Mouse (Mus musculus) forebrain, embryonic 11.5 days (tissue): ENCODE data around the gene Olfr993. TPM values are rescaled to one million over a fixed set of nuclear protein-coding genes. Genes with fewer than 3 reads are reported as not detected.

ENCODE experiments used
- ATAC-seq: fragments of 200-750 bp; cut with Nextera tagmentation; replicated peaks from 2 replicates; pipeline ENCODE4 v1.8.0; 2017; ENCODE audit warnings: moderate TSS enrichment; ENCODE audit not compliant: low FRiP score
- DNase-seq: peaks from one replicate; pipeline ENCODE4 v3.0.0-alpha.2; 2017; ENCODE audit warnings: low spot score
- H3K27ac ChIP-seq: fragments of 300-500 bp; sonication (generic); 2 replicates; pipeline ENCODE4 v1.5.1; 2014; ENCODE audit warnings: low read depth, low read length
- H3K27me3 ChIP-seq: fragments of 300-500 bp; sonication (generic); 2 replicates; pipeline ENCODE4 v1.6.1; 2014; ENCODE audit warnings: mild to moderate bottlenecking, low read length, mixed read lengths; ENCODE audit not compliant: control insufficient read depth, insufficient read depth
- H3K36me3 ChIP-seq: fragments of 300-500 bp; sonication (generic); 2 replicates; pipeline ENCODE4 v1.6.1; 2014; ENCODE audit warnings: mild to moderate bottlenecking, low read length, moderate library complexity, mixed read lengths; ENCODE audit not compliant: control insufficient read depth, insufficient read depth
- H3K4me1 ChIP-seq: fragments of 300-500 bp; sonication (generic); replicated peaks from 2 replicates; pipeline ENCODE4 v1.6.1; 2014; ENCODE audit warnings: low read length, mixed read lengths; ENCODE audit not compliant: control insufficient read depth, insufficient read depth
- H3K4me2 ChIP-seq: fragments of 300-500 bp; sonication (generic); 2 replicates; pipeline ENCODE4 v1.6.1; 2014; ENCODE audit warnings: low read depth, mild to moderate bottlenecking, low read length, moderate library complexity, mixed read lengths; ENCODE audit not compliant: severe bottlenecking
- H3K4me3 ChIP-seq: fragments of 300-500 bp; sonication (generic); 2 replicates; pipeline ENCODE4 v1.5.1; 2014; ENCODE audit warnings: low read depth, low read length
- H3K9ac ChIP-seq: fragments of 300-500 bp; sonication (generic); 2 replicates; pipeline ENCODE4 v1.6.1; 2014; ENCODE audit warnings: low read length
- H3K9me3 ChIP-seq: fragments of 300-500 bp; sonication (generic); 2 replicates; pipeline ENCODE4 v1.6.1; 2016; ENCODE audit warnings: low read length, mixed read lengths; ENCODE audit not compliant: control insufficient read depth
- WGBS: fragments of 180-500 bp; shearing (Covaris S2); extraction: QIAGEN DNeasy Blood & Tissue Kit; methylation state at CpG from one replicate; pipeline ENCODE4 v1.1.7; 2014; 5-methylcytosine and 5-hydroxymethylcytosine counted together
- polyA plus RNA-seq: library from polyadenylated mRNA; unstranded; fragments of >200 nt; fragmentation: Nextera tagmentation; extraction: Ambion mirVana; gene quantifications from 2 replicates; pipeline ENCODE4 v1.2.1, GENCODE M21; 2014

Olfr993 gene
- not detected in 2 replicates for polyA plus RNA-seq

- no peak within 1 kb of the TSS for H3K27ac ChIP-seq
- no peaks in the 10 kb centered on the region for H3K27me3 ChIP-seq
- no peaks in the 10 kb centered on the region for H3K36me3 ChIP-seq
- H3K4me1 ChIP-seq, result no peaks in the 10 kb centered on the region
- DNase-seq (no peak), ATAC-seq (no peak)
- H3K4me2 ChIP-seq, result no peak within 1 kb of the TSS
- no peak within 1 kb of the TSS for H3K4me3 ChIP-seq
- H3K9ac ChIP-seq, result no peak within 1 kb of the TSS
- H3K9me3 ChIP-seq, result no peaks in the 10 kb centered on the region
These were observed at the start of gene Olfr993 for GRCm38 (mm10) chr2:85414777-85415176. Gene Olfr993 (minus strand): TSS chr2:85414877.

GRCm38 (mm10) chr2:85443539-85443938, 28.9 kb upstream of the Olfr993 start, which contains the start of gene Olfr995:
Gene Olfr995 (minus strand): TSS chr2:85443639.
- Histone ChIP-seq H3K36me3 (no peaks in the 10 kb centered on the region), H3K9ac (no peak within 1 kb of the TSS), H3K4me1 (no peaks in the 10 kb centered on the region), H3K4me2 (no peak within 1 kb of the TSS), H3K27ac (no peak within 1 kb of the TSS), H3K9me3 (no peaks in the 10 kb centered on the region), H3K27me3 (no peaks in the 10 kb centered on the region), H3K4me3 (no peak within 1 kb of the TSS)
- DNase-seq (no peak), ATAC-seq (no peak)
- 13% methylated on average over 1 of the region's 1 CpGs for WGBS

GRCm38 (mm10) chr2:85442546-85442945, 27.9 kb upstream of the Olfr993 start:
- H3K9ac ChIP-seq, result no peak overlapping the region
- no peaks in the 10 kb centered on the region for H3K9me3 ChIP-seq
- no peak overlapping the region for H3K4me2 ChIP-seq
- no peaks in the 10 kb centered on the region for H3K27me3 ChIP-seq
- no peak for DNase-seq
- H3K4me1 ChIP-seq, result no peaks in the 10 kb centered on the region
- H3K36me3 ChIP-seq, result no peaks in the 10 kb centered on the region
- no peak overlapping the region for H3K4me3 ChIP-seq
- no peak overlapping the region for H3K27ac ChIP-seq
- no peak for ATAC-seq

- 96% methylated on average over 3 of the region's 3 CpGs for WGBS
- DNase-seq (no peak), ATAC-seq (no peak)
- no peak within 1 kb of the TSS for H3K9ac ChIP-seq
- no peaks in the 10 kb centered on the region for H3K36me3 ChIP-seq
- H3K27ac ChIP-seq, result no peak within 1 kb of the TSS
- H3K27me3 ChIP-seq, result no peaks in the 10 kb centered on the region
- H3K4me2 ChIP-seq, result no peak within 1 kb of the TSS
- no peaks in the 10 kb centered on the region for H3K4me1 ChIP-seq
- H3K9me3 ChIP-seq, result no peaks in the 10 kb centered on the region
- H3K4me3 ChIP-seq, result no peak within 1 kb of the TSS
These were observed 21.7 kb upstream of the Olfr993 start, which contains the start of gene Olfr994 for GRCm38 (mm10) chr2:85436351-85436750. Gene Olfr994 (minus strand): TSS chr2:85436451.

- H3K4me3 ChIP-seq, result no peak overlapping the region
- no peak for DNase-seq
- WGBS, result 74% methylated on average over 1 of the region's 1 CpGs
- H3K27me3 ChIP-seq, result no peaks in the 10 kb centered on the region
- H3K4me1 ChIP-seq, result no peaks in the 10 kb centered on the region
- no peak overlapping the region for H3K4me2 ChIP-seq
- no peaks in the 10 kb centered on the region for H3K36me3 ChIP-seq
- no peak for ATAC-seq
- no peaks in the 10 kb centered on the region for H3K9me3 ChIP-seq
- no peak overlapping the region for H3K9ac ChIP-seq
- no peak overlapping the region for H3K27ac ChIP-seq
These were observed 11.2 kb upstream of the Olfr993 start for GRCm38 (mm10) chr2:85425893-85426292.

- Histone ChIP-seq H3K9me3 (no peaks in the 10 kb centered on the region), H3K9ac (no peak within 1 kb of the TSS), H3K4me3 (no peak within 1 kb of the TSS), H3K4me2 (no peak within 1 kb of the TSS), H3K36me3 (no peaks in the 10 kb centered on the region), H3K27ac (no peak within 1 kb of the TSS), H3K4me1 (no peaks in the 10 kb centered on the region), H3K27me3 (no peaks in the 10 kb centered on the region)
- no peak for ATAC-seq
- WGBS, result 62% methylated on average over 2 of the region's 2 CpGs
- DNase-seq, result no peak
These were observed 5.3 kb downstream of the Olfr993 start, which contains the start of gene Olfr992 for GRCm38 (mm10) chr2:85409369-85409768. Gene Olfr992 (minus strand): TSS chr2:85409469.

Other genes starting within 250 kb of the Olfr993 start
- gene Lrrc55, start 217.7 kb downstream of the Olfr993 start, polyA plus RNA-seq, result 0.81 and 0.87 TPM in 2 replicates
- not detected in 2 replicates for gene Olfr987, start 75.6 kb downstream of the Olfr993 start, polyA plus RNA-seq
- not detected in 2 replicates for gene Olfr988, start 51.6 kb downstream of the Olfr993 start, polyA plus RNA-seq
- not detected in 2 replicates for gene Olfr992, start 5.4 kb downstream of the Olfr993 start, polyA plus RNA-seq
- not detected in 2 replicates for gene Olfr994, start 21.6 kb upstream of the Olfr993 start, polyA plus RNA-seq
- gene Olfr995, start 28.8 kb upstream of the Olfr993 start, polyA plus RNA-seq, result not detected in 2 replicates
- gene 4833423E24Rik, start 104.1 kb upstream of the Olfr993 start, polyA plus RNA-seq, result 0.13 TPM in 1 of 2 replicates, not detected in the other
- not detected in 2 replicates for gene Olfr996, start 164.3 kb upstream of the Olfr993 start, polyA plus RNA-seq
- gene Olfr998, start 174.1 kb upstream of the Olfr993 start, polyA plus RNA-seq, result not detected in 2 replicates
- not detected in 2 replicates for gene Olfr1000, start 197.0 kb upstream of the Olfr993 start, polyA plus RNA-seq
- gene Olfr1002, start 235.8 kb upstream of the Olfr993 start, polyA plus RNA-seq, result not detected in 2 replicates
- not detected in 2 replicates for gene Olfr154, start 249.6 kb upstream of the Olfr993 start, polyA plus RNA-seq